Mouse (Mus musculus) liver, embryonic 14.5 days (tissue): ENCODE measurements around the gene Hivep3.

ENCODE experiments used
- CTCF ChIP-seq: IDR thresholded peaks from 2 replicates; pipeline ENCODE4 v1.5.1; 2016; ENCODE audit warnings: antibody characterized with exemption, low read depth, control low read depth
- EP300 ChIP-seq: IDR thresholded peaks from 2 replicates; pipeline ENCODE4 v1.6.1; 2016; ENCODE audit warnings: antibody characterized with exemption, low read depth

DNA sequence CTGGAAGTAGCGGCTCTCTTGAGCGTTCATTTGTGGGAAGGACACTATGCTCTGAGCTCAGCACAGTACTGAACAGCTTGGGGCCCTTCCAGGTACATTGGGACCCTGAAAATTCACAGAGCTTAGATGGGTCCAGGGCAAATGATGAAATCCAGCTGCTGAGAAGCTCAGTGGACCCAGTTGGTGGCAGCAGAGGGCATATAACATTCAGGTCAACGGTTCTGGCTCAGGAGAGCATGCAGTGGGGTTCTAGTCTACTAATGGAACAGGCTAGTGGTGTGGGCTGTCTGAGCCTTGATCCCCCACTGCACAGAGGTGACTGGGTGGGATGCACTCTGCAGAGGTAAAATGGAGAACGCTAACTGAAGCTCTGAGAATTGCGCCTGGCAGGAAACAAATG, 228.5 kb downstream of the Hivep3 start:
- TF ChIP-seq EP300: no peak
- TF ChIP-seq CTCF: 0 out of 2 replicates have a peak, but pooled peaks have one; percentile 22
